Mouse (Mus musculus) C2C12 (cell line): Measurements from ENCODE around the gene Dcun1d4. TPM values are rescaled to one million over a fixed set of nuclear protein-coding genes. Genes with fewer than 3 reads are reported as not detected.

Source experiments
- H3K27me3 ChIP-seq: one replicate; pipeline ENCODE4 v1.6.1; 2011; ENCODE audit not compliant: control insufficient read depth, insufficient read depth, insufficient read length
- H3K36me3 ChIP-seq: one replicate; pipeline ENCODE4 v1.6.1; 2011; ENCODE audit not compliant: control insufficient read depth, insufficient read depth
- H3K4me3 ChIP-seq: one replicate; pipeline ENCODE4 v1.5.1; 2011; ENCODE audit warnings: mild to moderate bottlenecking, control low read depth; ENCODE audit not compliant: poor library complexity, insufficient read depth, severe bottlenecking
- H3K79me2 ChIP-seq: one replicate; pipeline ENCODE4 v1.6.1; 2011; ENCODE audit not compliant: control insufficient read depth, insufficient read depth
- H3K79me3 ChIP-seq: one replicate; pipeline ENCODE4 v1.6.1; 2011; ENCODE audit warnings: low read depth, control low read depth
- H3ac ChIP-seq: one replicate; pipeline ENCODE3; 2011; ENCODE audit warnings: low read depth; ENCODE audit not compliant: control insufficient read depth, insufficient read length
- CEBPB ChIP-seq: IDR thresholded peaks from one replicate; pipeline ENCODE4 v1.6.1; 2011; ENCODE audit warnings: low read depth, mild to moderate bottlenecking, control low read depth, moderate library complexity
- CTCF ChIP-seq: IDR thresholded peaks from one replicate; pipeline ENCODE4 v1.5.1; 2011; ENCODE audit not compliant: control insufficient read depth, insufficient read depth, insufficient read length
- FOSL1 ChIP-seq: IDR thresholded peaks from one replicate; pipeline ENCODE4 v1.8.0; 2011; ENCODE audit warnings: mild to moderate bottlenecking, low read length; ENCODE audit not compliant: poor library complexity, insufficient read depth, severe bottlenecking
- MAX ChIP-seq: IDR thresholded peaks from one replicate; pipeline ENCODE4 v1.6.1; 2011; ENCODE audit warnings: mild to moderate bottlenecking, control low read depth
- MYOD1 ChIP-seq: IDR thresholded peaks from one replicate; pipeline ENCODE4 v1.6.1; 2011; ENCODE audit warnings: low read depth; ENCODE audit not compliant: control insufficient read depth, insufficient read length
- MYOG ChIP-seq: IDR thresholded peaks from one replicate; pipeline ENCODE4 v1.6.1; 2011; ENCODE audit not compliant: control insufficient read depth, insufficient read length; ENCODE audit errors: extremely low read depth
- USF1 ChIP-seq: IDR thresholded peaks from one replicate; pipeline ENCODE4 v1.6.1; 2011; ENCODE audit warnings: low read depth, mild to moderate bottlenecking, control low read depth, moderate library complexity
- long read RNA-seq, 2 experiments: library from polyadenylated mRNA; unstranded; transcript quantifications; one replicate each; pipeline ENCODE4 v2.0.0; 2019 to 2020
- polyA plus RNA-seq: library from polyadenylated mRNA; unstranded; fragments of >200 nt; fragmentation: generic; extraction: Trizol; gene quantifications from one replicate; pipeline ENCODE4 v1.2.1, GENCODE M21; 2012; ENCODE audit warnings: missing spikeins

Dcun1d4 gene
- 3.3 TPM for polyA plus RNA-seq
- long read RNA-seq, experiment 1, full-length matches to known transcripts: 1 of 1 reads
- long read RNA-seq, experiment 1, partial matches to known transcripts: 0 of 1 reads
- long read RNA-seq, experiment 1, other reads (novel, unspliced or antisense): 0 of 1 reads
- long read RNA-seq, experiment 2, full-length matches to known transcripts: 29 of 37 reads
- long read RNA-seq, experiment 2, partial matches to known transcripts: 0 of 37 reads
- long read RNA-seq, experiment 2, other reads (novel, unspliced or antisense): 8 of 37 reads

DNA sequence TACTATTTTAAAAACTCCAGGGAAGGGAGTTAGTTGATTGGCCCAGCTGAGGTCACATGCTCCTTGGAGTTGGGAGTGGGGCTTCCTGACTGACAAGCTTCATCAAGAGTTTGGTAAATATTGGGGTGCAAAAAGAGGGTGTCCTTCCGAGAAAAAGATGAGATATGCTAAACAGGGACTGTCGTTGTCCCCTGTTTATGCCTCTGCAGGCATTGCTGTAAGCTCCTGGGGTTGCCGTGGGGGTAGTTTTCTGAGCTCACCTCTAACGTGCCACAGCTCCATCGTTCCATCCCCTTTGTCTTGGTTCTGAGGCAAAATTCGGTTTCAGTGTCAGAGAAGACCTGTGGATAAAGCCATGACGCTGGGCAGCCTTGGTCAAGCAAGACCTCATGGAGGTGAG lies at the start of gene Dcun1d4:
TSS of gene Dcun1d4 (plus strand) at position 301 of the 400 bp plus-strand sequence.
- TF ChIP-seq MYOD1 (no peak), MAX (no peak), MYOG (no peak), FOSL1 (no peak), CTCF (no peak), USF1 (no peak), CEBPB (no peak)
- no peak within 1 kb of the TSS for H3K4me3 ChIP-seq
- H3ac ChIP-seq: no peak within 1 kb of the TSS
- H3K79me3 ChIP-seq: no peaks in the 10 kb centered on the region
- peaks cover 21% of the 10 kb centered on the region for H3K27me3 ChIP-seq
- H3K36me3 ChIP-seq: no peaks in the 10 kb centered on the region
- H3K79me2 ChIP-seq: no peaks in the 10 kb centered on the region

DNA sequence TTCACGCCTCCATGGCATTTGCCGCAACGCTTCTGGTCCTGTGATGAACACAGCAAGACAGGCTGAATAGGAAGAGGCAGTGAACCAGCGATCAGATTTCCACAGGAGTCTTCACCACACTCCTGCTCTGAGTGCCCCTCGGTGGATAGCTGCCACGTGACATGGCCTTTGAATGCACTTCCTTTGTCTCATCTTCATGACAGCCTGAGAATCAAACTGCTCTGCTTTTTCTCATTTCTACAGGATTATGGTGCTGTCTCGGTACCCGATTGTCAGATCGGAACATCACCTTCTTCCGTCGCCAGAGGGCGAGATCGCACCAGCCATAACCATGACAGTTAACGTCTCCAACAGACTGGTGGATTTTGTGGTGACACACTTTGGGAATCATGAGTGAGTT lies 49.2 kb upstream of the Dcun1d4 start:
- Histone ChIP-seq H3K36me3 (no peaks in the 10 kb centered on the region), H3K79me3 (no peaks in the 10 kb centered on the region), H3K79me2 (no peaks in the 10 kb centered on the region), H3K27me3 (peaks cover 59% of the 10 kb centered on the region), H3K4me3 (no peak overlapping the region), H3ac (no peak overlapping the region)
- peak; percentile 44 for TF ChIP-seq CTCF
- no peak for TF ChIP-seq MYOG

DNA sequence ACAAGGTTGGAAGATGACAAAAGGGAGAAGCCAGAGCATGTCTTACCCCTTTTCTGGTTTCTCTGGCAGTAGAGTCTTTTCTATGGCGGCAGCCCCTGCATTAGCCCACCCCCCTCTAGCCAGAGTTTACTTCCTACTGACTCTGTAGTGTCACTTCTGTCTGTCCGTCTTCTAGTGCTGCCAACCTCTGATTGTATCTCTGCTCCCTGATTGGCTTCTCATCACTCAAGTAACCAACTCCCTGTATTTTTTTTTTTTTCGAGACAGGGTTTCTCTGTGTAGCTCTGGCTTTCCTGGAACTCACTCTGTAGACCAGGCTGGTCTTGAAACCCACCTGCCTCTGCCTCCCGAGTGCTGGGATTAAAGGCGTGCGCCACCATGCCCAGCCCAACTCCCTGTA lies 48.0 kb upstream of the Dcun1d4 start:
- no peaks in the 10 kb centered on the region for H3K79me3 ChIP-seq
- no peak overlapping the region for H3ac ChIP-seq
- H3K27me3 ChIP-seq: peaks cover 57% of the 10 kb centered on the region
- H3K79me2 ChIP-seq: no peaks in the 10 kb centered on the region
- no peaks in the 10 kb centered on the region for H3K36me3 ChIP-seq
- TF ChIP-seq MYOD1: no peak
- no peak for TF ChIP-seq MAX
- TF ChIP-seq CTCF: no peak
- no peak for TF ChIP-seq FOSL1
- no peak overlapping the region for H3K4me3 ChIP-seq

DNA sequence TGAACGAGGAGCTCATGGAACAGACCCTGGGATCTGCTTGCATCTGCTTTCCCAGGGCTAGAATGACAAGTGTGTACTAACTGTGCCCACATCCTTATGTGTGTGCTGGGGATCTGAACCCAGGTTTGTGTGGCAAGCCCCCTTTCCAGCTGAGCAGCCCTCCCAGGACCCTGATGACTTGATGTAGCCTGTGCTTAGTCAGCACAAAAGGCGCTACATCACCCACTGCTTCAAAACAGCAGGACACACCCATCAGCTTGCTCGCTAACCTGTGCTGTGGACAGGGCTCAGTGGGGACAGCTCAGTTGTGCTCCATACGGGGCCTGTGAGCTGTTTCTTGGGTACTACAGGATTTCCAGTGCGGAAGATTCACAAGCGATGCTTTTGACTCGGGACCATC lies 46.0 kb upstream of the Dcun1d4 start:
- no peak overlapping the region for H3K4me3 ChIP-seq
- TF ChIP-seq CTCF (no peak), FOSL1 (no peak), MAX (no peak), CEBPB (no peak), MYOG (no peak), MYOD1 (no peak), USF1 (no peak)
- no peaks in the 10 kb centered on the region for H3K79me3 ChIP-seq
- H3K79me2 ChIP-seq: no peaks in the 10 kb centered on the region
- H3ac ChIP-seq: no peak overlapping the region
- no peaks in the 10 kb centered on the region for H3K36me3 ChIP-seq
- peaks cover 61% of the 10 kb centered on the region for H3K27me3 ChIP-seq

DNA sequence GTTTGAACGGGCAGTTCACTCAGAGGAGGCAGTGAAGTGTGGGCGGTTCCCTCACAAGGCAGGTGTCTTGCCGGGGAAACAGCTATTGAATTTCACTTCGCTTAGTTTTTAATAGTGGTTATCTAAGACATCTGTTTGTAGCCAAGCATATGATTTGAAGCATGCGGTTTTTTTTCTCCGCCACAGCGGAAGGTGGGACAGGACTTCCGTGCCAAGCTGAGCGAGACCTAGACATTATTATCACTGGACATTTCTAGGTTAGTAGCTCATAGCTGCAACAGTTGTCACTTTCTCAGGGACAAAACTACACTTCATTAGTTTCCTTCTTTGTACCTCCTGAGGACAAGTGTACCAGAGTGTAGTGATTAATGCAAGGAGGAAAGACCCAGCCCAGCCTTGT lies 38.6 kb upstream of the Dcun1d4 start:
- Histone ChIP-seq H3K4me3 (no peak overlapping the region), H3K79me3 (no peaks in the 10 kb centered on the region), H3K79me2 (no peaks in the 10 kb centered on the region), H3ac (no peak overlapping the region), H3K27me3 (peaks cover 23% of the 10 kb centered on the region), H3K36me3 (no peaks in the 10 kb centered on the region)
- TF ChIP-seq CEBPB (no peak), MYOG (no peak), CTCF (no peak)

DNA sequence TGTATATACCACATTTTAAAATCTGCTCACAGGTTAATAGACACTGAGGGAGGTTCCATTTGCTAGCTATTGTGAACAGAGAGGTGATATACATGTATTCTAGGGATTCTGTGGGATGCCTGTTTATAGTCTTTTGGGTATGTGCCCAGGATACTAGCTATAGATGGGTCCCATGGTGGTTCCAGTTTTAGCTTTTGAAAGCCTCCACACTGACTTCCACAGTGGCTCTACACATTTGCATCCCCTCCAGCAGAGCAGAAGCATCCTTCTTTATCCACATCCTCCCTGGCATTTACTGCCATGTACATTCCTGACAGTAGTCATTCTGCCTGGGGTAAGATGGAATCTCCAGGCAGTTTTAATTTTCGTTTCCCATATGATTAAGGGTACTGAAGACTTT lies 30.5 kb upstream of the Dcun1d4 start:
- TF ChIP-seq MYOG (no peak), USF1 (no peak), MAX (no peak), CEBPB (no peak), MYOD1 (no peak), FOSL1 (no peak), CTCF (no peak)
- peaks cover 9% of the 10 kb centered on the region for H3K27me3 ChIP-seq
- no peaks in the 10 kb centered on the region for H3K79me2 ChIP-seq
- H3K4me3 ChIP-seq: no peak overlapping the region
- no peaks in the 10 kb centered on the region for H3K36me3 ChIP-seq
- H3ac ChIP-seq: no peak overlapping the region
- no peaks in the 10 kb centered on the region for H3K79me3 ChIP-seq
